Mouse (Mus musculus) urinary bladder, postnatal 36 days (tissue): Measurements from ENCODE around the gene Cpped1.

Experiments used
- DNase-seq, 2 experiments: peaks; one replicate each; pipeline ENCODE4 v3.0.0; 2022; ENCODE audit warnings: low spot score in 2 of 2, mixed read lengths in 1 of 2

Cpped1 gene

GRCm38 (mm10) chr16:11843441-11843840 is 65.8 kb downstream of the Cpped1 start:
- no peak for DNase-seq

- no peak for DNase-seq
Observed at GRCm38 (mm10) chr16:11833474-11833873, 75.8 kb downstream of the Cpped1 start.

GRCm38 (mm10) chr16:11828816-11829215 is 80.4 kb downstream of the Cpped1 start:
- no peak for DNase-seq

- no peak for DNase-seq
Observed at GRCm38 (mm10) chr16:11824833-11825232, 84.4 kb downstream of the Cpped1 start.

GRCm38 (mm10) chr16:11824385-11824784 is 84.9 kb downstream of the Cpped1 start:
- DNase-seq, result no peak

GRCm38 (mm10) chr16:11820791-11821190 is 88.5 kb downstream of the Cpped1 start:
- no peak for DNase-seq

- peak in 1 of 2 experiments; percentile 42 for DNase-seq
Observed at GRCm38 (mm10) chr16:11814935-11815650, 94.2 kb downstream of the Cpped1 start.

- DNase-seq, result no peak
Observed at GRCm38 (mm10) chr16:11812119-11812518, 97.1 kb downstream of the Cpped1 start.

GRCm38 (mm10) chr16:11809615-11810014 is 99.6 kb downstream of the Cpped1 start:
- no peak for DNase-seq

- DNase-seq, result no peak
Observed at GRCm38 (mm10) chr16:11801960-11802539, 107.2 kb downstream of the Cpped1 start.

GRCm38 (mm10) chr16:11795758-11796460 is 113.3 kb downstream of the Cpped1 start:
- DNase-seq, result no peak

GRCm38 (mm10) chr16:11794628-11795027 is 114.6 kb downstream of the Cpped1 start:
- DNase-seq, result no peak

- DNase-seq, result no peak
Observed at GRCm38 (mm10) chr16:11793391-11793790, 115.9 kb downstream of the Cpped1 start.

GRCm38 (mm10) chr16:11790476-11790875 is 118.8 kb downstream of the Cpped1 start:
- no peak for DNase-seq

GRCm38 (mm10) chr16:11785806-11786205 is 123.4 kb downstream of the Cpped1 start:
- DNase-seq, result no peak

- DNase-seq, result no peak
Observed at GRCm38 (mm10) chr16:11784354-11784753, 124.9 kb downstream of the Cpped1 start.

- DNase-seq, result no peak
Observed at GRCm38 (mm10) chr16:11783337-11783736, 125.9 kb downstream of the Cpped1 start.

GRCm38 (mm10) chr16:11782082-11782481 is 127.2 kb downstream of the Cpped1 start:
- no peak for DNase-seq

GRCm38 (mm10) chr16:11778715-11779460 is 130.4 kb downstream of the Cpped1 start:
- DNase-seq, result no peak

GRCm38 (mm10) chr16:11778191-11778590 is 131.1 kb downstream of the Cpped1 start:
- DNase-seq, result no peak

GRCm38 (mm10) chr16:11776528-11776927 is 132.7 kb downstream of the Cpped1 start:
- no peak for DNase-seq

GRCm38 (mm10) chr16:11774321-11774720 is 134.9 kb downstream of the Cpped1 start:
- no peak for DNase-seq
